Mouse (Mus musculus) frontal cortex, postnatal 14 days (tissue): ENCODE results near the gene C1rb.
"Not testable (repeated sequence)": the region's sequence is repeated elsewhere in the genome, so short reads cannot be mapped to it uniquely, and the experiment has no call there.

Experiments used
- DNase-seq, 2 experiments: peaks; one replicate each; pipeline ENCODE4 v3.0.0; 2022; ENCODE audit warnings: low spot score in 2 of 2

The C1rb gene

GRCm38 (mm10) chr6:124570026-124570425 is at the start of gene C1rb:
C1rb (plus strand) TSS chr6:124570294.
- peak; percentile 21 to 63 for DNase-seq

- not testable (repeated sequence) for DNase-seq
Observed at GRCm38 (mm10) chr6:124522082-124522481, 48.0 kb upstream of the C1rb start.

GRCm38 (mm10) chr6:124527881-124528280 is 42.2 kb upstream of the C1rb start:
- no peak for DNase-seq

GRCm38 (mm10) chr6:124531077-124531476 is 39.0 kb upstream of the C1rb start:
- DNase-seq: no peak

- not testable (repeated sequence) for DNase-seq
Observed at GRCm38 (mm10) chr6:124536125-124536829, 33.8 kb upstream of the C1rb start.

- DNase-seq: not testable (repeated sequence)
Observed at GRCm38 (mm10) chr6:124541176-124541575, 28.9 kb upstream of the C1rb start.

- DNase-seq: peak in 1 of 2 experiments; percentile 38
Observed at GRCm38 (mm10) chr6:124542284-124542683, 27.8 kb upstream of the C1rb start, which contains the start of gene C1s1. C1s1 (minus strand) TSS chr6:124542359.

GRCm38 (mm10) chr6:124544466-124544865 is 25.6 kb upstream of the C1rb start:
- peak in 1 of 2 experiments; percentile 7 for DNase-seq

GRCm38 (mm10) chr6:124545425-124545824 is 24.7 kb upstream of the C1rb start:
- no peak for DNase-seq

GRCm38 (mm10) chr6:124547979-124548378 is 22.1 kb upstream of the C1rb start:
- DNase-seq: not testable (repeated sequence)

- DNase-seq: no peak
Observed at GRCm38 (mm10) chr6:124549023-124549550, 21.0 kb upstream of the C1rb start.

- DNase-seq: no peak
Observed at GRCm38 (mm10) chr6:124552766-124553165, 17.3 kb upstream of the C1rb start.

GRCm38 (mm10) chr6:124555956-124556355 is 14.1 kb upstream of the C1rb start:
- DNase-seq: not testable (repeated sequence)

- not testable (repeated sequence) for DNase-seq
Observed at GRCm38 (mm10) chr6:124561156-124561555, 8.9 kb upstream of the C1rb start.

- DNase-seq: not testable (repeated sequence)
Observed at GRCm38 (mm10) chr6:124561611-124562010, 8.5 kb upstream of the C1rb start.

GRCm38 (mm10) chr6:124575155-124575678 is 5.1 kb downstream of the C1rb start:
- DNase-seq: not testable (repeated sequence)

- not testable (repeated sequence) for DNase-seq
Observed at GRCm38 (mm10) chr6:124580155-124580554, 10.1 kb downstream of the C1rb start.

- no peak for DNase-seq
Observed at GRCm38 (mm10) chr6:124582231-124582630, 12.1 kb downstream of the C1rb start.

- no peak for DNase-seq
Observed at GRCm38 (mm10) chr6:124584935-124585334, 14.8 kb downstream of the C1rb start.

GRCm38 (mm10) chr6:124585761-124586160 is 15.7 kb downstream of the C1rb start:
- DNase-seq: no peak

- DNase-seq: no peak
Observed at GRCm38 (mm10) chr6:124586266-124586665, 16.2 kb downstream of the C1rb start.

- no peak for DNase-seq
Observed at GRCm38 (mm10) chr6:124588771-124589170, 18.7 kb downstream of the C1rb start.

GRCm38 (mm10) chr6:124592186-124592700 is 22.1 kb downstream of the C1rb start:
- DNase-seq: no peak
